Mouse (Mus musculus) hindbrain, embryonic 16.5 days (tissue): ENCODE results near the gene Hist1h4c. TPM values are rescaled to one million over a fixed set of nuclear protein-coding genes. Genes with fewer than 3 reads are reported as not detected.
"Not testable (repeated sequence)": the region's sequence is repeated elsewhere in the genome, so short reads cannot be mapped to it uniquely, and the experiment has no call there.

Experiments
- ATAC-seq: fragments of 200-750 bp; cut with Nextera tagmentation; 2 replicates; pipeline ENCODE4 v1.8.0; 2017; ENCODE audit warnings: moderate TSS enrichment, moderate library complexity
- H3K27ac ChIP-seq: fragments of 300-500 bp; sonication (generic); 2 replicates; pipeline ENCODE4 v1.5.1; 2014; ENCODE audit warnings: low read depth, mild to moderate bottlenecking, control low read depth, low read length, moderate library complexity
- H3K27me3 ChIP-seq: fragments of 300-500 bp; sonication (generic); replicated peaks from 2 replicates; pipeline ENCODE4 v1.6.1; 2014; ENCODE audit warnings: low read length; ENCODE audit not compliant: control insufficient read depth, insufficient read depth
- H3K36me3 ChIP-seq: fragments of 300-500 bp; sonication (generic); 2 replicates; pipeline ENCODE4 v1.6.1; 2014; ENCODE audit warnings: mild to moderate bottlenecking, low read length, moderate library complexity, mixed read lengths; ENCODE audit not compliant: control insufficient read depth, insufficient read depth
- H3K4me1 ChIP-seq: fragments of 300-500 bp; sonication (generic); 2 replicates; pipeline ENCODE4 v1.6.1; 2014; ENCODE audit warnings: low read depth, low read length; ENCODE audit not compliant: control insufficient read depth, insufficient read depth
- H3K4me2 ChIP-seq: fragments of 300-500 bp; sonication (generic); 2 replicates; pipeline ENCODE4 v1.6.1; 2014; ENCODE audit warnings: mild to moderate bottlenecking, low read length, control low read depth, moderate library complexity
- H3K4me3 ChIP-seq: fragments of 300-500 bp; sonication (generic); 2 replicates; pipeline ENCODE4 v1.5.1; 2014; ENCODE audit warnings: mild to moderate bottlenecking, low read length, control low read depth, moderate library complexity
- H3K9ac ChIP-seq: fragments of 300-500 bp; sonication (generic); 2 replicates; pipeline ENCODE4 v1.6.1; 2014; ENCODE audit warnings: low read depth, mild to moderate bottlenecking, control low read depth, low read length, moderate library complexity
- H3K9me3 ChIP-seq: fragments of 300-500 bp; sonication (generic); 2 replicates; pipeline ENCODE4 v1.6.1; 2014; ENCODE audit warnings: mild to moderate bottlenecking, low read length, moderate library complexity; ENCODE audit not compliant: control insufficient read depth
- WGBS: fragments of 180-500 bp; shearing (Covaris S2); extraction: QIAGEN DNeasy Blood & Tissue Kit; methylation state at CpG from one replicate; pipeline ENCODE4 v1.1.7; 2014; 5-methylcytosine and 5-hydroxymethylcytosine counted together
- polyA plus RNA-seq: library from polyadenylated mRNA; unstranded; fragments of >200 nt; fragmentation: Nextera tagmentation; extraction: Ambion mirVana; gene quantifications from 2 replicates; pipeline ENCODE4 v1.2.1, GENCODE M21; 2015

Hist1h4c gene
- polyA plus RNA-seq, 1 experiment from 2014 or later = 2.0 TPM

GRCm38 (mm10) chr13:23710374-23711089, 12.3 kb upstream of the Hist1h4c start, which contains the start of gene Hfe:
Gene Hfe, minus strand, starts transcription at chr13:23710854.
- H3K4me2 ChIP-seq = peak within 1 kb of the TSS; percentile 76
- H3K27ac ChIP-seq = peak within 1 kb of the TSS; percentile 34; the same call in 1 of the 2 replicates
- 0 out of 2 replicates have a peak, but pooled peaks cover 3% of the 10 kb centered on the region for H3K27me3 ChIP-seq
- WGBS = 2% methylated on average over 17 of the region's 17 CpGs
- no peaks in the 10 kb centered on the region for H3K36me3 ChIP-seq
- H3K4me3 ChIP-seq = peak within 1 kb of the TSS; percentile 38
- H3K9me3 ChIP-seq = no peaks in the 10 kb centered on the region
- peak; percentile 75; the same call in 1 of the 2 replicates for ATAC-seq
- H3K9ac ChIP-seq = peak within 1 kb of the TSS; percentile 61
- peaks cover 6% of the 10 kb centered on the region for H3K4me1 ChIP-seq

- H3K4me3 ChIP-seq = peak overlapping the region; percentile 38
- peak overlapping the region; percentile 61 for H3K9ac ChIP-seq
- 0 out of 2 replicates have a peak, but pooled peaks cover 3% of the 10 kb centered on the region for H3K27me3 ChIP-seq
- H3K4me1 ChIP-seq = peaks cover 6% of the 10 kb centered on the region
- H3K27ac ChIP-seq = peak overlapping the region; percentile 34; the same call in 1 of the 2 replicates
- 8% methylated on average over 15 of the region's 15 CpGs for WGBS
- H3K9me3 ChIP-seq = no peaks in the 10 kb centered on the region
- ATAC-seq = no peak
- peak overlapping the region; percentile 76 for H3K4me2 ChIP-seq
- H3K36me3 ChIP-seq = no peaks in the 10 kb centered on the region
Observed at GRCm38 (mm10) chr13:23709714-23710373, 11.6 kb upstream of the Hist1h4c start.

DNA sequence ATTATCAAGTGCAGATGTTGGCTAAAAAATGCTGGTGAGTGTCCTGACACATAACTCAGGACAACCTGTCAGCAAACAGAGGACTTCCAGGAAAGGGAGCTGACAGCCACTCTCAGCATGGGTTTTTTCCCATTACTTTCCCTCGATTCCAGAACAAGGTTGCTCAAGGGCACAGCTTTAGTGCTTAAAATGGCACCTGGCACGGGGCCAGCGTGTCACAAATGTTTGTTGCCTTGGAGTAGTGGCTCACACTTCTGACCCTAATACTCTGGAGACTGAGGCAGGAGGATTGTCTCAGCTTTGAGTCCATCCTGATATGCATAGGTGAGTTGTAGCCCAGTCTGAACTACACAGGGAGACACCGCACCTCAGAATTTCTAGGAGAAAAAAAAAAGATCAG, 10.4 kb upstream of the Hist1h4c start:
- H3K4me3 ChIP-seq = no peak overlapping the region
- no peaks in the 10 kb centered on the region for H3K9me3 ChIP-seq
- WGBS = 78% methylated on average over 4 of the region's 4 CpGs
- ATAC-seq = no peak
- H3K9ac ChIP-seq = no peak overlapping the region
- H3K27ac ChIP-seq = no peak overlapping the region
- no peaks in the 10 kb centered on the region for H3K36me3 ChIP-seq
- 0 out of 2 replicates have a peak, but pooled peaks cover 3% of the 10 kb centered on the region for H3K27me3 ChIP-seq
- H3K4me2 ChIP-seq = no peak overlapping the region
- H3K4me1 ChIP-seq = peaks cover 6% of the 10 kb centered on the region

- no peak overlapping the region for H3K9ac ChIP-seq
- no peak for ATAC-seq
- whole genome bisulfite sequencing = 90% methylated on average over 4 of the region's 4 CpGs
Observed at GRCm38 (mm10) chr13:23708041-23708440, 9.8 kb upstream of the Hist1h4c start.

DNA sequence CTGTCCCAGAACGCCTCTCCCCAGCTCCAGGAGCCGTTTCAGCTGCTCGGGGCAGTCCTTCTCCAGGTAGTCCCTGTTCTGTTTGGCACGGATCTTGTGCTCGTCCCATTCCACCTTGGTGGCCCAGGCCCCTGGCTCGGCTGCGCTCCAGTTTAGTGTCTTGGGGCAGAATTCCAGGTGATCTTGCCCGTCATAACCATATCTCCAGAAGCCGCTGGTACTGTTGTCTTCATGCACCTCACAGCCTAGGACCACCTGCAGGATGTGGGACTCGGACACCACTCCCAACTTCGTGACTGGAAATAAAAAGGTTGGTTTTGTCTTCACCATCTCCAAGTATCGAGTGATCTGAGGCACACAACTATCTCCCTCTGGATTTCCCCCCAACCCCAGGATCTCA, 8.5 kb upstream of the Hist1h4c start:
- 94% methylated on average over 12 of the region's 12 CpGs for WGBS
- Histone ChIP-seq H3K4me1 (peaks cover 6% of the 10 kb centered on the region), H3K27ac (no peak overlapping the region), H3K9ac (no peak overlapping the region), H3K27me3 (0 out of 2 replicates have a peak, but pooled peaks cover 3% of the 10 kb centered on the region), H3K36me3 (no peaks in the 10 kb centered on the region), H3K4me3 (no peak overlapping the region), H3K9me3 (no peaks in the 10 kb centered on the region), H3K4me2 (no peak overlapping the region)
- ATAC-seq = no peak

More at GRCm38 (mm10) chr13:23708041-23708440, 9.8 kb upstream of the Hist1h4c start:
- H3K27me3 ChIP-seq = 0 out of 2 replicates have a peak, but pooled peaks cover 3% of the 10 kb centered on the region
- no peak overlapping the region for H3K4me3 ChIP-seq
- no peaks in the 10 kb centered on the region for H3K36me3 ChIP-seq
- H3K4me2 ChIP-seq = no peak overlapping the region
- H3K9me3 ChIP-seq = no peaks in the 10 kb centered on the region
- peaks cover 6% of the 10 kb centered on the region for H3K4me1 ChIP-seq
- no peak overlapping the region for H3K27ac ChIP-seq

GRCm38 (mm10) chr13:23705751-23706356, 7.6 kb upstream of the Hist1h4c start:
- 95% methylated on average over 7 of the region's 7 CpGs for WGBS
- Histone ChIP-seq H3K4me2 (no peak overlapping the region), H3K9ac (no peak overlapping the region), H3K4me3 (no peak overlapping the region), H3K9me3 (no peaks in the 10 kb centered on the region), H3K36me3 (no peaks in the 10 kb centered on the region), H3K27me3 (no peaks in the 10 kb centered on the region), H3K27ac (no peak overlapping the region), H3K4me1 (peaks cover 6% of the 10 kb centered on the region)
- no peak for ATAC-seq

GRCm38 (mm10) chr13:23702801-23703200, 4.5 kb upstream of the Hist1h4c start:
- not testable (repeated sequence) for ATAC-seq, H3K36me3 ChIP-seq, H3K27ac ChIP-seq, H3K4me1 ChIP-seq, H3K4me2 ChIP-seq, H3K9me3 ChIP-seq, H3K27me3 ChIP-seq, H3K9ac ChIP-seq, H3K4me3 ChIP-seq
- WGBS = 89% methylated on average over 2 of the region's 2 CpGs

- Histone ChIP-seq H3K9ac (no peak overlapping the region), H3K27me3 (no peaks in the 10 kb centered on the region), H3K9me3 (no peaks in the 10 kb centered on the region), H3K4me1 (peaks cover 8% of the 10 kb centered on the region), H3K4me2 (no peak overlapping the region), H3K4me3 (no peak overlapping the region), H3K36me3 (no peaks in the 10 kb centered on the region), H3K27ac (no peak overlapping the region)
- no peak for ATAC-seq
- 92% methylated on average over 4 of the region's 4 CpGs for WGBS
Observed at GRCm38 (mm10) chr13:23702220-23702619, 4.0 kb upstream of the Hist1h4c start.
